Mouse (Mus musculus): ENCODE data around the gene Rab13. TPM values are rescaled to one million over a fixed set of nuclear protein-coding genes. Genes with fewer than 3 reads are reported as not detected.

Gene Rab13
- total and polyA plus RNA-seq, 2 experiments = 3.0 to 5.2 TPM

DNA sequence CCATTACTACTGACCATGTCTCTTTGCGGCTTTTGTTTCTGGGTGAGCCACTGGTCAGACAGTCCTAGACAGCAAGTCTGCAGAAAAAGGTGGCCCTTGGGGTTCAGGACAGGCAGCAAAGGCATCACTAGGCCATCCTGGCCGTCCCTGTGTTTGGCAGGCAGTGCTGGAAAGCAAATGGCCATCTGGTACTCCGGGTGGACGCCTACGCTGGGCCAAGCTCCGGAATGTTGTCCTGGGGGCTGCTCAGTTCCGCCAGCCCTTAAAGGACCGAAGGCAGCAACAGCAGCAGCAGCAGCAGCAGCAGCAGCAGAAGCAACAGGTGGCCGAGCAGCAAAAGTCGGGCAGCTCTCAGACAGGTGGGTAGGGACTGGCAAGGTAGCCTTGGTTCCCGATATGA, 61.8 kb downstream of the Rab13 start:
- DNase-seq (ENCODE audit: extremely low read depth, low read depth, low spot score) = no peak
- Histone ChIP-seq H3K27ac (replicated peaks; ENCODE audit: insufficient read depth, low read depth, low read length) (no peak overlapping the region), H3K4me1 (ENCODE audit: control insufficient read depth, insufficient read depth, low read length) (no peaks in the 10 kb centered on the region), H3K79me2 (ENCODE audit: control insufficient read depth, insufficient read depth, low read length) (no peaks in the 10 kb centered on the region), H3K27me3 (ENCODE audit: control insufficient read depth, insufficient read depth, low read length) (no peaks in the 10 kb centered on the region), H3K36me3 (ENCODE audit: control insufficient read depth, insufficient read depth, low read length) (peaks cover 9% of the 10 kb centered on the region), H3K4me3 (ENCODE audit: insufficient read depth, low read depth, low read length) (no peak overlapping the region), H3K9ac (ENCODE audit: low read depth, low read length) (no peak overlapping the region)
- WGBS = 92% methylated on average over 11 of the region's 11 CpGs
- TF ChIP-seq POLR2A (IDR thresholded peaks at IDR 0.05; ENCODE audit: extremely low read depth, insufficient read depth, low read length) (no peak), CTCF (IDR thresholded peaks at IDR 0.05; ENCODE audit: low read depth, low read length) (no peak)

Other genes with a start within 250 kb of the Rab13 start
- gene Hax1, start 214.9 kb upstream of the Rab13 start, total RNA-seq (2014; rRNA removed) = 82.1 and 86.1 TPM in 2 replicates
- gene Hax1, start 214.9 kb upstream of the Rab13 start, polyA plus RNA-seq (2012; rRNA removed) = 68.6 and 70.2 TPM in 2 replicates
- 64.7 and 67.9 TPM in 2 replicates for gene 4933434E20Rik, start 162.1 kb upstream of the Rab13 start, total RNA-seq (2014; rRNA removed)
- 23.4 and 24.2 TPM in 2 replicates for gene 4933434E20Rik, start 162.1 kb upstream of the Rab13 start, polyA plus RNA-seq (2012; rRNA removed)
- 32.6 and 36.5 TPM in 2 replicates for gene Ubap2l, start 161.1 kb upstream of the Rab13 start, total RNA-seq (2014; rRNA removed)
- 37.7 and 46.3 TPM in 2 replicates for gene Ubap2l, start 161.1 kb upstream of the Rab13 start, polyA plus RNA-seq (2012; rRNA removed)
- gene Tpm3, start 141.0 kb upstream of the Rab13 start, total RNA-seq (2014; rRNA removed) = 53.4 and 56.2 TPM in 2 replicates
- gene Tpm3, start 141.0 kb upstream of the Rab13 start, polyA plus RNA-seq (2012; rRNA removed) = 36.4 and 43.0 TPM in 2 replicates
- 0.07 and 0.09 TPM in 2 replicates for gene Nup210l, start 109.6 kb upstream of the Rab13 start, total RNA-seq (2014; rRNA removed)
- 0.01 and 0.02 TPM in 2 replicates for gene Nup210l, start 109.6 kb upstream of the Rab13 start, polyA plus RNA-seq (2012; rRNA removed)
- 904 and 942 TPM in 2 replicates for gene Rps27, start within 50 bp of the Rab13 start, total RNA-seq (2014; rRNA removed)
- gene Rps27, start within 50 bp of the Rab13 start, polyA plus RNA-seq (2012; rRNA removed) = 220 and 226 TPM in 2 replicates
- gene Jtb, start 17.9 kb downstream of the Rab13 start, total RNA-seq (2014; rRNA removed) = 44.9 and 57.5 TPM in 2 replicates
- 73.7 and 77.0 TPM in 2 replicates for gene Jtb, start 17.9 kb downstream of the Rab13 start, polyA plus RNA-seq (2012; rRNA removed)
- 0.09 and 0.13 TPM in 2 replicates for gene Creb3l4, start 29.8 kb downstream of the Rab13 start, total RNA-seq (2014; rRNA removed)
- gene Creb3l4, start 29.8 kb downstream of the Rab13 start, polyA plus RNA-seq (2012; rRNA removed) = 0.12 and 0.16 TPM in 2 replicates
- 59.3 and 64.3 TPM in 2 replicates for gene Slc39a1, start 34.5 kb downstream of the Rab13 start, total RNA-seq (2014; rRNA removed)
- 67.7 and 68.0 TPM in 2 replicates for gene Slc39a1, start 34.5 kb downstream of the Rab13 start, polyA plus RNA-seq (2012; rRNA removed)
- 6.8 and 10.8 TPM in 2 replicates for gene Crtc2, start 40.5 kb downstream of the Rab13 start, total RNA-seq (2014; rRNA removed)
- 33.8 and 34.4 TPM in 2 replicates for gene Crtc2, start 40.5 kb downstream of the Rab13 start, polyA plus RNA-seq (2012; rRNA removed)
- 2.2 and 2.8 TPM in 2 replicates for gene Dennd4b, start 51.5 kb downstream of the Rab13 start, total RNA-seq (2014; rRNA removed)
- 4.7 and 9.2 TPM in 2 replicates for gene Dennd4b, start 51.5 kb downstream of the Rab13 start, polyA plus RNA-seq (2012; rRNA removed)
- 6.3 and 7.7 TPM in 2 replicates for gene Gatad2b, start 79.5 kb downstream of the Rab13 start, total RNA-seq (2014; rRNA removed)
- gene Gatad2b, start 79.5 kb downstream of the Rab13 start, polyA plus RNA-seq (2012; rRNA removed) = 6.6 and 7.1 TPM in 2 replicates
- 0.37 and 1.1 TPM in 2 replicates for gene Slc27a3, start 176.2 kb downstream of the Rab13 start, total RNA-seq (2014; rRNA removed)
- 1.00 and 2.3 TPM in 2 replicates for gene Slc27a3, start 176.2 kb downstream of the Rab13 start, polyA plus RNA-seq (2012; rRNA removed)
- 8.9 and 11.3 TPM in 2 replicates for gene Ints3, start 219.9 kb downstream of the Rab13 start, total RNA-seq (2014; rRNA removed)
- 11.4 and 12.4 TPM in 2 replicates for gene Ints3, start 219.9 kb downstream of the Rab13 start, polyA plus RNA-seq (2012; rRNA removed)

Data from liver, adult 2 months (tissue).